Mouse (Mus musculus) kidney, adult 2 months (tissue): ENCODE measurements around the gene Svs5. TPM values are rescaled to one million over a fixed set of nuclear protein-coding genes. Genes with fewer than 3 reads are reported as not detected.

Experiments used
- DNase-seq: peaks from one replicate; pipeline ENCODE4 v3.0.0; 2021
- H3K27ac ChIP-seq: fragments of 200-500 bp; 2 replicates; pipeline ENCODE4 v1.5.1; 2012; ENCODE audit warnings: low read depth, low read length, control low read depth, inconsistent platforms; ENCODE audit not compliant: insufficient read depth
- H3K27me3 ChIP-seq: fragments of 200-500 bp; replicated peaks from 2 replicates; pipeline ENCODE4 v1.6.1; 2012; ENCODE audit warnings: mild to moderate bottlenecking, moderate library complexity, low read length, inconsistent platforms; ENCODE audit not compliant: control insufficient read depth, insufficient read depth
- H3K36me3 ChIP-seq: fragments of 200-500 bp; 2 replicates; pipeline ENCODE4 v1.6.1; 2012; ENCODE audit warnings: mild to moderate bottlenecking, moderate library complexity, low read length, inconsistent platforms; ENCODE audit not compliant: control insufficient read depth, insufficient read depth
- H3K4me1 ChIP-seq: fragments of 200-500 bp; 2 replicates; pipeline ENCODE4 v1.6.1; 2011; ENCODE audit warnings: low read length; ENCODE audit not compliant: control insufficient read depth, insufficient read depth
- H3K4me3 ChIP-seq: fragments of 200-500 bp; 2 replicates; pipeline ENCODE4 v1.5.1; 2011; ENCODE audit warnings: mild to moderate bottlenecking, low read depth, low read length, control low read depth; ENCODE audit not compliant: insufficient read depth
- CTCF ChIP-seq: fragments of 200-500 bp; conservative IDR thresholded peaks from 2 replicates; pipeline ENCODE4 v1.5.1; 2011; ENCODE audit warnings: low read depth, mild to moderate bottlenecking, control low read depth, low read length, moderate library complexity, mixed read lengths; ENCODE audit not compliant: insufficient read depth, insufficient read length
- POLR2A ChIP-seq: fragments of 200-500 bp; IDR thresholded peaks from one replicate; pipeline ENCODE4 v1.6.1; 2011; ENCODE audit warnings: low read depth, low read length, control low read depth
- WGBS: fragments of 180-500 bp; shearing (Covaris S2); methylation state at CpG from one replicate; pipeline ENCODE4 v1.1.7; 2018; 5-methylcytosine and 5-hydroxymethylcytosine counted together
- polyA plus RNA-seq: library from polyadenylated mRNA; depleted of rRNA; stranded (reverse); fragments of >200 nt; gene quantifications from 2 replicates; pipeline ENCODE4 v1.2.3, GENCODE M21; 2012

Gene Svs5
- polyA plus RNA-seq, 1 experiment, result not detected

- Histone ChIP-seq H3K4me1 (no peaks in the 10 kb centered on the region), H3K4me3 (no peak overlapping the region), H3K27ac (no peak overlapping the region), H3K27me3 (no peaks in the 10 kb centered on the region), H3K36me3 (no peaks in the 10 kb centered on the region)
- TF ChIP-seq POLR2A, result no peak
- no peak for TF ChIP-seq CTCF
- DNase-seq, result no peak
- WGBS, result 40% methylated on average over 3 of the region's 3 CpGs
Observed at GRCm38 (mm10) chr2:164366947-164367346, 34.4 kb downstream of the Svs5 start.

GRCm38 (mm10) chr2:164368620-164369105, 36.1 kb downstream of the Svs5 start:
- no peaks in the 10 kb centered on the region for H3K27me3 ChIP-seq
- H3K4me1 ChIP-seq, result no peaks in the 10 kb centered on the region
- no peak overlapping the region for H3K27ac ChIP-seq
- 75% methylated on average over 6 of the region's 6 CpGs for whole genome bisulfite sequencing
- H3K4me3 ChIP-seq, result no peak overlapping the region
- no peak for TF ChIP-seq POLR2A
- no peak for TF ChIP-seq CTCF
- no peaks in the 10 kb centered on the region for H3K36me3 ChIP-seq
- DNase-seq, result no peak

GRCm38 (mm10) chr2:164371371-164371770, 38.8 kb downstream of the Svs5 start:
- DNase-seq, result no peak
- no peaks in the 10 kb centered on the region for H3K27me3 ChIP-seq
- no peaks in the 10 kb centered on the region for H3K4me1 ChIP-seq
- TF ChIP-seq CTCF (no peak), POLR2A (no peak)
- WGBS, result 87% methylated on average over 3 of the region's 3 CpGs
- no peak overlapping the region for H3K4me3 ChIP-seq
- no peak overlapping the region for H3K27ac ChIP-seq
- no peaks in the 10 kb centered on the region for H3K36me3 ChIP-seq

- no peak for DNase-seq
- TF ChIP-seq POLR2A (no peak), CTCF (no peak)
- Histone ChIP-seq H3K36me3 (no peaks in the 10 kb centered on the region), H3K27ac (no peak overlapping the region), H3K27me3 (no peaks in the 10 kb centered on the region), H3K4me3 (no peak overlapping the region), H3K4me1 (no peaks in the 10 kb centered on the region)
- 22% methylated on average over 3 of the region's 3 CpGs for WGBS
Observed at GRCm38 (mm10) chr2:164372408-164373053, 40.0 kb downstream of the Svs5 start.

GRCm38 (mm10) chr2:164373187-164373586, 40.6 kb downstream of the Svs5 start:
- no peaks in the 10 kb centered on the region for H3K4me1 ChIP-seq
- H3K4me3 ChIP-seq, result no peak overlapping the region
- H3K27me3 ChIP-seq, result no peaks in the 10 kb centered on the region
- TF ChIP-seq CTCF, result no peak
- no peak for TF ChIP-seq POLR2A
- H3K27ac ChIP-seq, result no peak overlapping the region
- WGBS, result 34% methylated on average over 4 of the region's 4 CpGs
- no peak for DNase-seq
- no peaks in the 10 kb centered on the region for H3K36me3 ChIP-seq

GRCm38 (mm10) chr2:164377478-164378426, 45.2 kb downstream of the Svs5 start:
- Histone ChIP-seq H3K4me3 (no peak overlapping the region), H3K27me3 (no peaks in the 10 kb centered on the region), H3K4me1 (no peaks in the 10 kb centered on the region), H3K27ac (no peak overlapping the region), H3K36me3 (no peaks in the 10 kb centered on the region)
- DNase-seq, result no peak
- TF ChIP-seq CTCF, result no peak
- no peak for TF ChIP-seq POLR2A
- 74% methylated on average over 15 of the region's 15 CpGs for WGBS

- 82% methylated on average over 8 of the region's 8 CpGs for WGBS
- H3K27ac ChIP-seq, result no peak overlapping the region
- H3K4me3 ChIP-seq, result no peak overlapping the region
- TF ChIP-seq CTCF (0 out of 2 replicates have a peak, but pooled peaks have one; percentile 3), POLR2A (no peak)
- no peak for DNase-seq
- H3K4me1 ChIP-seq, result no peaks in the 10 kb centered on the region
- no peaks in the 10 kb centered on the region for H3K27me3 ChIP-seq
- no peaks in the 10 kb centered on the region for H3K36me3 ChIP-seq
Observed at GRCm38 (mm10) chr2:164381726-164382125, 49.2 kb downstream of the Svs5 start.
